Mouse (Mus musculus) MEL (cell line): ENCODE measurements around the gene Gm43738. TPM values are rescaled to one million over a fixed set of nuclear protein-coding genes. Genes with fewer than 3 reads are reported as not detected.

ENCODE experiments used
- DNase-seq: peaks from one replicate; pipeline ENCODE4 v3.0.0; 2011; ENCODE audit warnings: low read depth, low spot score
- H3K27ac ChIP-seq: 2 replicates; pipeline ENCODE4 v1.5.1; 2012; ENCODE audit warnings: low read depth, mild to moderate bottlenecking, control low read depth, low read length, moderate library complexity; ENCODE audit not compliant: control insufficient read depth
- H3K27me3 ChIP-seq, 2 experiments: fragments of 150-350 bp in 1 of 2; sonication (generic) in 1 of 2; 2 replicates each; pipeline ENCODE4 v1.6.1; 2012; ENCODE audit warnings: low read length in 2 of 2, mild to moderate bottlenecking in 2 of 2, improper control_type of control experiment in 1 of 2, moderate library complexity in 1 of 2; ENCODE audit not compliant: insufficient read depth in 2 of 2, control insufficient read depth in 1 of 2
- H3K36me3 ChIP-seq, 2 experiments: 2 replicates each; pipeline ENCODE4 v1.6.1; 2012 to 2014; ENCODE audit warnings: low read length in 2 of 2, improper control_type of control experiment in 1 of 2, inconsistent platforms in 1 of 2, mild to moderate bottlenecking in 1 of 2; ENCODE audit not compliant: insufficient read depth in 2 of 2, control insufficient read depth in 1 of 2
- H3K4me1 ChIP-seq, 2 experiments: fragments of 150-350 bp in 1 of 2; sonication (generic) in 1 of 2; 2 replicates each; pipeline ENCODE4 v1.6.1; 2012; ENCODE audit warnings: low read length in 2 of 2, improper control_type of control experiment in 1 of 2, mild to moderate bottlenecking in 1 of 2; ENCODE audit not compliant: insufficient read depth in 2 of 2, control insufficient read depth in 1 of 2
- H3K4me3 ChIP-seq, 2 experiments: fragments of 150-350 bp in 1 of 2; sonication (generic) in 1 of 2; 2 replicates each; pipeline ENCODE4 v1.5.1; 2012; ENCODE audit warnings: low read depth in 2 of 2, low read length in 2 of 2, mild to moderate bottlenecking in 2 of 2, moderate library complexity in 2 of 2, control low read depth in 1 of 2, improper control_type of control experiment in 1 of 2; ENCODE audit not compliant: control insufficient read depth in 1 of 2, insufficient read depth in 1 of 2
- H3K79me2 ChIP-seq: 2 replicates; pipeline ENCODE4 v1.6.1; 2012; ENCODE audit warnings: mild to moderate bottlenecking, low read length, moderate library complexity; ENCODE audit not compliant: control insufficient read depth, poor library complexity, insufficient read depth
- H3K9ac ChIP-seq: 2 replicates; pipeline ENCODE4 v1.6.1; 2012; ENCODE audit warnings: low read depth, mild to moderate bottlenecking, control low read depth, low read length, moderate library complexity; ENCODE audit not compliant: control insufficient read depth, poor library complexity, severe bottlenecking
- H3K9me3 ChIP-seq: fragments of 150-350 bp; sonication (generic); replicated peaks from 2 replicates; pipeline ENCODE4 v1.6.1; 2012; ENCODE audit warnings: mild to moderate bottlenecking, low read length, improper control_type of control experiment, moderate library complexity; ENCODE audit not compliant: insufficient read depth
- BHLHE40 ChIP-seq: IDR thresholded peaks from 2 replicates; pipeline ENCODE4 v1.6.1; 2012; ENCODE audit warnings: low read depth, mild to moderate bottlenecking, inconsistent platforms, low read length, improper control_type of control experiment, borderline replicate concordance
- CHD1 ChIP-seq: IDR thresholded peaks from 2 replicates; pipeline ENCODE4 v1.6.1; 2012; ENCODE audit warnings: low read depth, mild to moderate bottlenecking, inconsistent platforms, low read length, improper control_type of control experiment
- CHD2 ChIP-seq: IDR thresholded peaks from 2 replicates; pipeline ENCODE4 v1.6.1; 2011; ENCODE audit warnings: low read length, improper control_type of control experiment
- ELF1 ChIP-seq: IDR thresholded peaks from 2 replicates; pipeline ENCODE4 v1.6.1; 2014; ENCODE audit warnings: low read depth, mild to moderate bottlenecking, inconsistent platforms, low read length, improper control_type of control experiment, moderate library complexity
- GABPA ChIP-seq: IDR thresholded peaks from 2 replicates; pipeline ENCODE4 v1.6.1; 2012; ENCODE audit warnings: low read depth, mild to moderate bottlenecking, inconsistent platforms, low read length, improper control_type of control experiment, moderate library complexity
- GATA1 ChIP-seq: IDR thresholded peaks from 2 replicates; pipeline ENCODE4 v1.6.1; 2011; ENCODE audit warnings: low read depth, low read length, improper control_type of control experiment
- JUND ChIP-seq: IDR thresholded peaks from 2 replicates; pipeline ENCODE4 v1.6.1; 2011; ENCODE audit warnings: low read depth, mild to moderate bottlenecking, improper control_type of control experiment, low read length
- KAT2A ChIP-seq: conservative IDR thresholded peaks from 2 replicates; pipeline ENCODE4 v1.6.1; 2012; ENCODE audit warnings: low read depth, low read length, improper control_type of control experiment, inconsistent platforms
- MAFK ChIP-seq: IDR thresholded peaks from 2 replicates; pipeline ENCODE4 v1.6.1; 2011; ENCODE audit warnings: low read depth, mild to moderate bottlenecking, low read length, improper control_type of control experiment, borderline replicate concordance
- MAZ ChIP-seq: IDR thresholded peaks from 2 replicates; pipeline ENCODE4 v1.6.1; 2012; ENCODE audit warnings: low read depth, mild to moderate bottlenecking, inconsistent platforms, low read length, improper control_type of control experiment
- MXI1 ChIP-seq: IDR thresholded peaks from 2 replicates; pipeline ENCODE4 v1.6.1; 2011; ENCODE audit warnings: mild to moderate bottlenecking, low read depth, low read length, improper control_type of control experiment
- NELFE ChIP-seq: IDR thresholded peaks from 2 replicates; pipeline ENCODE4 v1.6.1; 2011; ENCODE audit warnings: low read depth, low read length, improper control_type of control experiment
- NRF1 ChIP-seq: IDR thresholded peaks from 2 replicates; pipeline ENCODE4 v1.6.1; 2014; ENCODE audit warnings: low read depth, mild to moderate bottlenecking, inconsistent platforms, low read length, improper control_type of control experiment, moderate library complexity; ENCODE audit not compliant: poor library complexity, insufficient read depth, severe bottlenecking
- POLR2A ChIP-seq, 2 experiments: IDR thresholded peaks; 2 replicates each; pipeline ENCODE4 v1.6.1; 2011 to 2012; ENCODE audit warnings: low read length in 2 of 2, mild to moderate bottlenecking in 2 of 2, control low read depth in 1 of 2, improper control_type of control experiment in 1 of 2, low read depth in 1 of 2, moderate library complexity in 1 of 2; ENCODE audit not compliant: control insufficient read depth in 1 of 2, insufficient read depth in 1 of 2, poor library complexity in 1 of 2
- RAD21 ChIP-seq: IDR thresholded peaks from 2 replicates; pipeline ENCODE4 v1.6.1; 2011; ENCODE audit warnings: mild to moderate bottlenecking, low read depth, low read length, improper control_type of control experiment
- SMC3 ChIP-seq: IDR thresholded peaks from 2 replicates; pipeline ENCODE4 v1.6.1; 2011; ENCODE audit warnings: low read depth, low read length, improper control_type of control experiment
- TAL1 ChIP-seq: IDR thresholded peaks from 2 replicates; pipeline ENCODE4 v1.6.1; 2012; ENCODE audit warnings: mild to moderate bottlenecking, inconsistent platforms, low read length, moderate library complexity, mixed read lengths
- TBP ChIP-seq: IDR thresholded peaks from 2 replicates; pipeline ENCODE4 v1.8.0; 2011; ENCODE audit warnings: low read depth, low read length, improper control_type of control experiment
- TCF12 ChIP-seq: IDR thresholded peaks from 2 replicates; pipeline ENCODE4 v1.6.1; 2014; ENCODE audit warnings: low read depth, mild to moderate bottlenecking, inconsistent platforms, low read length, improper control_type of control experiment, moderate library complexity
- UBTF ChIP-seq: IDR thresholded peaks from 2 replicates; pipeline ENCODE4 v1.6.1; 2012; ENCODE audit warnings: low read depth, mild to moderate bottlenecking, inconsistent platforms, low read length, improper control_type of control experiment, moderate library complexity, borderline replicate concordance; ENCODE audit not compliant: insufficient read depth
- USF1 ChIP-seq: IDR thresholded peaks from 2 replicates; pipeline ENCODE4 v1.6.1; 2014; ENCODE audit warnings: low read depth, mild to moderate bottlenecking, inconsistent platforms, low read length, improper control_type of control experiment, moderate library complexity
- USF2 ChIP-seq, 2 experiments: IDR thresholded peaks; 2 replicates each; pipeline ENCODE4 v1.6.1; 2011 to 2012; ENCODE audit warnings: improper control_type of control experiment in 2 of 2, low read length in 2 of 2, borderline replicate concordance in 1 of 2, inconsistent platforms in 1 of 2, low read depth in 1 of 2, mild to moderate bottlenecking in 1 of 2; ENCODE audit not compliant: insufficient read depth in 1 of 2
- ZKSCAN1 ChIP-seq: IDR thresholded peaks from 2 replicates; pipeline ENCODE4 v1.6.1; 2012; ENCODE audit warnings: low read depth, mild to moderate bottlenecking, inconsistent platforms, low read length, improper control_type of control experiment, moderate library complexity
- ZMIZ1 ChIP-seq: IDR thresholded peaks from 2 replicates; pipeline ENCODE4 v1.6.1; 2012; ENCODE audit warnings: low read depth, mild to moderate bottlenecking, inconsistent platforms, low read length, improper control_type of control experiment, moderate library complexity
- ZNF384 ChIP-seq: IDR thresholded peaks from 2 replicates; pipeline ENCODE4 v1.6.1; 2012; ENCODE audit warnings: low read depth, mild to moderate bottlenecking, inconsistent platforms, low read length, improper control_type of control experiment
- polyA plus RNA-seq, 2 experiments: library from polyadenylated mRNA; stranded (reverse) in 1 of 2; unstranded in 1 of 2; fragments of >175 nt in 1 of 2; fragments of >200 nt in 1 of 2; gene quantifications; 2 replicates each; pipeline versions ENCODE4 v1.2.1 to v1.2.4; 2012; ENCODE audit warnings: low replicate concordance in 2 of 2, low read depth in 1 of 2; ENCODE audit not compliant: insufficient read length in 2 of 2, insufficient read depth in 1 of 2, missing spikeins in 1 of 2
- total RNA-seq: library from RNA; depleted of rRNA; stranded (reverse); fragments of 300-350 nt; gene quantifications from 2 replicates; pipeline ENCODE4 v1.2.3, GENCODE M21; 2012

Gm43738 gene
- total and polyA plus RNA-seq, 3 experiments, result not detected

GRCm38 (mm10) chr3:89115522-89115921, 14.6 kb upstream of the Gm43738 start (continued):
- TF ChIP-seq CHD2 (peak; percentile 12; the same call in 1 of the 2 replicates), ZMIZ1 (no peak), MAZ (no peak), ELF1 (no peak), TCF12 (no peak), USF2 (IDR thresholded peaks at IDR 0.05; ENCODE audit: borderline replicate concordance in 1 of 2, insufficient read depth in 1 of 2, low read depth in 1 of 2, low read length in 2 of 2) (no peak), TAL1 (no peak), JUND (no peak), CHD1 (no peak), KAT2A (no peak), POLR2A (IDR thresholded peaks at IDR 0.05; ENCODE audit: control insufficient read depth in 1 of 2, insufficient read depth in 1 of 2, low read depth in 1 of 2, low read length in 2 of 2, poor library complexity in 1 of 2) (no peak), GABPA (no peak), USF1 (no peak)
- TF ChIP-seq, all 39 proteins: peak for 11

- DNase-seq, result no peak
Measured at GRCm38 (mm10) chr3:89113058-89113457, 12.2 kb upstream of the Gm43738 start.

DNA sequence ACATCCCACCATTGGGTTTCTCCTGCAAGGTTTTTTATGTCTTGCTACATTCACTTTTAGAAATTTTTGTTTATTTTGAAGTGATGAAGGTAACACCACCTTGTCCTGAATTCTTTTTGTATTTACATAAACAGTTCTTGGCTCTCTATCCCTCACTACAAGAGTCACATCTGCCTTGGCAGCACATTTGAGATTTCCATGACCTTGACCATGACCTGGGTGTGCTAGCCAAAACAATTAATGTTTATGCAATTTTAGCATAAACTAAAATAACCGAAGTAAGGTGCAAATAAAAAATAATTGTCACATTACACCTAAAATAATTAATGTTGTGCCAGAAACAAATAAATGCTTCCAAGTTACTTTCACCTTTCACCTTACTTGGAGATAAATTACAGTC, 7.2 kb upstream of the Gm43738 start:
- peaks cover 0 to 20% of the 10 kb centered on the region in 2 experiments; a peak in 2 of 4 replicates for H3K36me3 ChIP-seq
- no peaks in the 10 kb centered on the region for H3K9me3 ChIP-seq
- peak overlapping the region; percentile 51 for H3K9ac ChIP-seq
- H3K27me3 ChIP-seq, result no peaks in the 10 kb centered on the region
- peaks cover 15 to 18% of the 10 kb centered on the region in 2 experiments for H3K4me1 ChIP-seq
- H3K4me3 ChIP-seq, result no peak overlapping the region
- peak overlapping the region; percentile 80; the same call in 1 of the 2 replicates for H3K27ac ChIP-seq
- DNase-seq, result no peak
- H3K79me2 ChIP-seq, result no peaks in the 10 kb centered on the region
- TF ChIP-seq NELFE (no peak), NRF1 (no peak), CHD2 (no peak), MAFK (no peak), BHLHE40 (no peak), SMC3 (no peak), GATA1 (no peak), UBTF (no peak), ZNF384 (no peak)

More at GRCm38 (mm10) chr3:89113058-89113457, 12.2 kb upstream of the Gm43738 start:
- Histone ChIP-seq H3K9me3 (no peaks in the 10 kb centered on the region), H3K4me1 (peaks cover 8 to 9% of the 10 kb centered on the region in 2 experiments; a peak in 3 of 4 replicates), H3K36me3 (peaks cover 0 to 7% of the 10 kb centered on the region in 2 experiments; a peak in 2 of 4 replicates), H3K9ac (no peak overlapping the region), H3K27me3 (peaks cover 0 to 1% of the 10 kb centered on the region in 2 experiments; a peak in 1 of 4 replicates), H3K79me2 (no peaks in the 10 kb centered on the region), H3K27ac (no peak overlapping the region), H3K4me3 (no peak overlapping the region)
- TF ChIP-seq UBTF (no peak), RAD21 (no peak), ZKSCAN1 (no peak), ZNF384 (no peak), MAZ (no peak), ELF1 (no peak), TAL1 (no peak), MXI1 (no peak), TBP (no peak), TCF12 (no peak)
